Mouse (Mus musculus) stomach, postnatal 0 days (tissue): Measurements from ENCODE around the gene Zfp575.

Experiments used
- CTCF ChIP-seq: IDR thresholded peaks from 2 replicates; pipeline ENCODE4 v1.5.1; 2016; ENCODE audit warnings: antibody characterized with exemption, low read depth, mild to moderate bottlenecking, moderate library complexity
- EP300 ChIP-seq: optimal IDR thresholded peaks from 2 replicates; pipeline ENCODE3; 2016; ENCODE audit warnings: antibody characterized with exemption

GRCm38 (mm10) chr7:24565627-24566026 lies 21.8 kb downstream of the Zfp575 start:
- TF ChIP-seq CTCF (no peak), EP300 (no peak)
